Mouse (Mus musculus) spleen, postnatal 4 days (tissue): ENCODE data around the gene Cdk6.
"Not testable (repeated sequence)": the region's sequence is repeated elsewhere in the genome, so short reads cannot be mapped to it uniquely, and the experiment has no call there.

ENCODE experiments used
- DNase-seq, 2 experiments: peaks; one replicate each; pipeline ENCODE4 v3.0.0; 2022; ENCODE audit warnings: low spot score in 2 of 2

Cdk6 gene

DNA sequence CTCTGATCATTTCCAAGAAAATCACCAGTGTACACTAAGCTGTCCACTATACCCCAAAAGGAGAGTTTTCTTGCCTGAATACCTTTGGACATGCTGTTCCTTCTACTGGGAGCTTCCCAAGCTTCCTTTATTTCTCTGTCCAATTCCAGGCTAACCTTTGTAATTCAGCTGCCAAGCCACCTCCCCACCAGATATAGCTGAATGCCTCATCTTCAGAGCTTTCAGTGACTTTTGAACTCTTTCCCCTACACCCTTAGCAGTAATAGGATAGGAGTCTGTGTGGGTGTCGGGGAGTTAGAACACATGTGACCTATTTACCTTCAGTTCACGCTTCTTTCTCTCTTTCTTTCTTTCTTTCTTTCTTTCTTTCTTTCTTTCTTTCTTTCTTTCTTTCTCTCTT lies 34.9 kb downstream of the Cdk6 start:
- no peak for DNase-seq

DNA sequence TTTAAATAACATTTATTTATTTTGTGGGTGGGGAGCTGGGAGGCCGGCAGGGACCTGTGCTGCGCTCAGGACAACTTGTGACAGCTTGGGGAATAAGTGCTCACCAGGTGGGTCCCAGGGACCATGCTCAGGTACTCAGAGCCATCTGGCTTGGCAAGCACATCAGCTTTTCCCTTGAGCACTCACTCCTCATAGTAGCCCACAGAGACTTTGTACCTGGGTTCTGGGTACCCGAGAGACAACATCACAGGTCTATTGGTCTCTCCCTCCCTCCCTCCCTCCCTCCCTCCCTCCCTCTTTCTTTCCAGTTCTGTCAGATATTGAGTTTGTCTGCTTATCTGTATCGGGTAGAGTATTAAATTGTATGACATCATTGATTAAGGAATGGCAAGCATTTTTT lies 38.0 kb downstream of the Cdk6 start:
- no peak for DNase-seq

GRCm38 (mm10) chr5:3380692-3381233 lies 39.5 kb downstream of the Cdk6 start:
- no peak for DNase-seq

- DNase-seq, result no peak
Measured at GRCm38 (mm10) chr5:3381795-3382194, 40.5 kb downstream of the Cdk6 start.

DNA sequence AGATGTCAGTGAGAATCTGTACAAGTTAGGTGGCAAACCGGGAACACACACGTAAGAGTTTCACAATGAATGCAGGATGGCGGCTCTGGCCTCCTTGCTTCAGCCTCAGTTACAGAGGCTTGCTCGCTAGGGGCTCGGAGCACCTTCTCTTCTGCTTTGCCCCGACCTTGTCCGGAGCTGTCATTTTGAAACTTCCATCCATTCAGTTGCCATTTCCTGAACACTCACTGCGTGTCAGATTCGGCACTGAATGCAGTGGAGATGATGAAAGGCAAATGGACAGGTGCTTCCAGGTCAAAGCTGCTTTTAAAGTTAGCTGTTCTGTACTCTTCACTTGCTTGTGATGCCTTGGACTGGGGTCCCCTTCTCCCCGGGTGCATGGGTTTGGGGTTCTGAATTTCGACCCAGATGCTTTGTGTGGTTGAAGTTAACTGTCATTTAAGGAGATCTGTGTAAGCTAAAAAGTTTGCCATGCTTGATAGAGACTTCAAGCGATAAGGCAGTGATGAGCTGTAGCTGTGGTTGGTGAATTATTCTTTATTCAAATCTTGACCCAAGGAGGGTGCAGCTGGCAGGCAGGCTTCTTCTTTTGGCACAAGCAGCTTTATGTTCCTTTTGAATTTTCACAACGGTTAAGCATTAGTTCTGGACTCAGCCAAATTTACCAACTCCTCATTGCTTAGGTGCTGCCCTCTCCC lies 41.2 kb downstream of the Cdk6 start:
- no peak for DNase-seq

DNA sequence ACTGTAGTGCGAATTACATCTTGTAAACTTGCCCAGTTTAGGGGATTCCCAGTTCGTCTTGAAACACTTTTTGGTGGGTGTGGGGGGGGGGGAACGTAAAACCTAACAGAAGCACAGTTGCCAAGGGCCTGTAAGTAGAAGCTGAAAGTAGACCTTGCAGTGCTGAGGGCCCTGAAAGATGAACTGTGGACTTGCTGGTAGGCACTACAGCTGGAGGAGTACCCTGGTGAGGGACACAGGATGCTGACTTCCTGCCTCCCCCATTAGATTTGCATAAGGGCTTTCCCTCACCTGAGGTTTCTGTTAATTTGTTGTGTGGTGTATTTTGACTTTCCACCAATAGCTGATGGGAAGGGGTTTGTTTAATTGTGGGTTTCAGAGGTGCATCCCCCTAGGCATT lies 42.3 kb downstream of the Cdk6 start:
- DNase-seq, result no peak

DNA sequence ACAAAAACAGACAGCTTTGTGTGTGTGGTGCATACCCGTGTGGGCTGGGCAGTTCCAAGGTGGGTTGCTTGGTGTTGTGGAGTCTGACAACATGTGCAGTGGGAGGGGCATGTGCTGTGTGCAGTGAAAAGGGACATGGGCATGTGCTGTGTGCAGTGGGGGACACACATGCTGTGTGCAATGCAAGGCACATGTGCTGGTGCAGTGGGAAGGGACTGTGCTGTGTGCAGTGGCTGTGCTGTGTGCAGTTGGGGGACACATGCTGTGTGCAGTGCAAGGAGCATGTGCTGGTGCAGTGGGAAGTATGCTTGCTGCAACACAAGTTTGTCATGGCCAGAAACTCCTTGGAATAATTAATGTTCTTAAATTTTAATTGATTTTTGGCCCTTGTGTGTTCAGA lies 43.8 kb downstream of the Cdk6 start:
- no peak for DNase-seq

GRCm38 (mm10) chr5:3386021-3386730 lies 44.9 kb downstream of the Cdk6 start:
- DNase-seq, result no peak

GRCm38 (mm10) chr5:3386731-3387087 lies 45.4 kb downstream of the Cdk6 start:
- DNase-seq, result no peak

DNA sequence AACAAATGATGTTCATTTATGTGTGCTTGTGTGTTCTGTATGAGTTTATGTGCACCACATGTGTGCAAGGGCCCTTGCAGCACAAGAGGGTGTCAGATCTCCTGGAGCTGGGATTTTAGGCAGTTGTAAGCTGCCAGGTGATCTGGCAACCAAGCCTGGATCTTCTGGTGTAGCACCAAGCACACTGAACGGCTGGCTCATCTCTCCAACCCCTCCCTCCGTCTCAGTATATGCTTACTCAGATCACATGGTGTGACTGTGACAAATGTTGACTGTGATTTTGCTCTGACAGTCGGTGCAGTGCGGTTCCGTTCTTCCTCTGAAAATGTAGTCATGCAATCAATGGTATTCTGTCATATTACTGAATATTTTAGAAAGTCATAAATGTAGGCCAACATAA lies 45.9 kb downstream of the Cdk6 start:
- DNase-seq, result no peak

GRCm38 (mm10) chr5:3392856-3393255 lies 51.6 kb downstream of the Cdk6 start:
- DNase-seq, result no peak

- no peak for DNase-seq
Measured at GRCm38 (mm10) chr5:3394145-3394544, 52.9 kb downstream of the Cdk6 start.

- no peak for DNase-seq
Measured at GRCm38 (mm10) chr5:3395020-3395419, 53.7 kb downstream of the Cdk6 start.

DNA sequence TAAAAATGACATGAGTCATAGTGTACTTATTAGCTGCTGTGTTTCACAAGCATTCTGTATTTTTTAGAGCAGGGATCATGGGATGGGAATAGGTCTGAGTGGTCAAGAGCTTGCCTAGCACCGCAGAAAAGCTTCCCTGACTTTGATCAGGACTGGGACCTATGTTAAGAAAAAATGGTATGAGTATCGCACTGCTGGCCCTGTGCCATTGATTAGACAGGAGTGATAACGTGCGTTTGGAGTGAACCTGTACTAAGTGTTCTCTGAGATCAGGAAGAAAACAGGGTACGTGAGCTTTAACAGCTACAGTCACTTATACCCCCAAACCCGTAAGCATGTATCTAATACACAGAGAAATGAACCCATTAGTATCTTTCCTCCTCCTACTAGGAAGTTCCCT lies 54.9 kb downstream of the Cdk6 start:
- no peak for DNase-seq

DNA sequence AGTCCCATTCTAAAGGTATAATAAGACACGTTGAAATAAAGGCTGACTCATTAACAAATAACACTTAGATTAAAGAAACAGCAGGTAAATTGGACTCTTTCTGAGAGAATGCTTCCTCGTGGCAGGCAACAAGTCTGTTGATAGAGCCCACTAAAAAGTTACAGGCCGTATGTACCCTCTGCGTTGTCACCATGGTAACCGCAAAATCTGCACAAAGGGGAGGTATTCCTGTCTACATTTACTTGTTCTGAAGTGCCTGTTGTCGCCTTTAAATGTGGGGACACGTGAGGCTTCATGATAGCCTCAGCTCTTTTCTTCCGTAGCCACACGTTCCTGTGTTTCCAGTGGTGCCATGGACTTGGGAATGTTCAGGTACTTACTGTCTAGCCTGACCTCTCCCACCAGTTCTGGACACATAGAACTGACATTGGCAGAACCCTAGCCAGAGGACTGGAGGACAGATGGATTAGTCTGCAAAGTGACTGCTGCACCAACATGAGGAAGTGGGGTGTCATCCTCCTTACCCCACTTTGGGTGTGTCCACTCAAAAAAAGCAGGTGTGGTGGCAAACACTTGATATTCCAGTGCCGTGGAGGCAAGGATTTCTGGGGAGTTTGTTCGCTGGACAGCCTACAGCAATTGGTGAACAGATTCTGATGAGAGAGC lies 55.8 kb downstream of the Cdk6 start:
- no peak for DNase-seq

GRCm38 (mm10) chr5:3399784-3400494 lies 58.7 kb downstream of the Cdk6 start:
- no peak for DNase-seq

DNA sequence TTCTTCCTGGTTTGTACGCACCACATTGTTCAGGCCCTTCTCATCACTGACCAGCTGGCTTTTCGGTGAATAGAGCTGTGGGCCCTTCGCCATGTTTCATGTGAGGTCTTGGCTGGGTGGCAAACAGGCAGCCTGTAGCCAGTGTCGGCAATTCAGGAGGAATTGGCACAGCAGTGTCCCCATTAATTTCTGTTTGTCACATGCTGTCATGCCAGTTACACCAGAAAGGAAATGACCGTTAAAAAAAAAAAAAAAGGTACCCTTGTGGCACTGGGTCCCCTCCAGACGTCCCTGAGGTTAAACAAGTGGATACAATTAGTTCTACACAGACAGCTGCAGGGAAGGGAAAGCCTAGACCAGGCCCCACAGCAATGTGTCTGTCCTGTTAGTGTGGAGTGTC lies 63.8 kb downstream of the Cdk6 start:
- DNase-seq, result no peak

DNA sequence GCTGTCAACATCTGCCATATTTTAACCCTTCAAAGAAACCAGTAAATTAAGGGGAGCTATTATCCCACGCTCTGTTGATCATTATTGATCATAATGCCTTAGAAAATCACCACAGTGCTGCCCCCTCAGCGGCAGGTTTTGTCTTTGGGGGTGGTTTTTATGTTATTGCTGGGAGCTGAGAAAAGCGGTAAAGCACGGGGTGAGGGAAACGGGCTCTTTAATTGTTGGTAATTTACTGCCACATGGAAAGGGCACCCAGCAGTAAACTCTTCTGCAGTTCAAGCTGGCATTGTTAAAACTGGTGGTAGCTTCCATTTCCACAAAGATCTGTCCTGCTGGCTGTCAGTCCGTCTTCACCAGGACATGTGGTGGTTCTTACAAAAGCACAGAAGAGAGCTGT lies 64.2 kb downstream of the Cdk6 start:
- DNase-seq, result no peak

- no peak for DNase-seq
Measured at GRCm38 (mm10) chr5:3407926-3408325, 66.6 kb downstream of the Cdk6 start.

DNA sequence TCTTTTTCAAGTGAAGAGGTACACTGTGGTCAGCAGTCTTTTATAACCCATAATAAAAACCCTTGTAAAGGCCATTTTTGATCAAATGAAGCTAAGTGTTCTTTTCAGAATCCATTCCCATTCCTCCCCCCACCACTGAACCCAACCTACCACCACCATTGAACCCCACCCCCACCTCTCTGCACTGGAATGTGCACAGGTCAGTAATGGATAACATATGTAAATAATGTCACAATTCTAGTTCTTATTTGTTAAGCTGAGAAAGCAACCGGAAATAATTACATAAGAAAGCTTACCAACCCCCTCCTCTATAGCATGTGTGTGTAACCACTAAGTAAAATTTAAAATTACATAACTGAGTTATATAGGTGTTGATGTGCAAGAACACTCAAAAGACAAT lies 76.9 kb downstream of the Cdk6 start:
- not testable (repeated sequence) for DNase-seq

DNA sequence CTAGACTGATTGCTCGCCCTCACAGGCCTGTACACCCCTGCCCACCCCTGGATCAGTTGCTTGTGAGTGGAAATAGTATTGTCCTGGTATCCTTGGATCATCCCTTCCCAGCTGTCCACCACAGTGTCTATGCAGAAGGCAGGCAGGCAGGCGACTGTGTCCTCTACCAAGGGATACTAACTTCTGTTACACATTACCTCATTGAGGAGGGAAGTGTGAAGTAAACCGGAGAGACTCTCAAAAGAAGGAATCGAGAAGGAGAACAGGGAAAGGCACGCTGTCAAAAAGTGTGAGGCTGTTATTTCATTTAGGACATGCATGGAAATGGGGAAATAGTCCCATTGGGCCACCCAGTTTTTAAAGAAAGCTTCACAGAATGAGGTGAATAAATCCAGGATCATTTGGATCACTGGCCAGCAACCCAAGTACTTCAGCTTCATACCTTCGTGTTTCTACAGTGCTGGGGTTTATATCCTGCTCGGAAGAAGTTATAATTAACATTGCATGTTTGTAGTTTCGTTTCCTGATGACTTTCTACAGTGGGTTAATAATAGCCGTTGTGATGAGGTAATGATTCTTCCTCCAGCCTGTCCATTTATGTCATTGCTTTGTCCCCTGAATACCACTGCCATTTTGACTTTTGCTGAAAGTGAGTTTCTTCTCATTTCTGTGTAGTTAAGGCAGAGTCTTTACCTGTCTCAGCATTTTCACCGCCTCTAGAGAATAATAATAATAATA lies 79.0 kb downstream of the Cdk6 start:
- no peak for DNase-seq

DNA sequence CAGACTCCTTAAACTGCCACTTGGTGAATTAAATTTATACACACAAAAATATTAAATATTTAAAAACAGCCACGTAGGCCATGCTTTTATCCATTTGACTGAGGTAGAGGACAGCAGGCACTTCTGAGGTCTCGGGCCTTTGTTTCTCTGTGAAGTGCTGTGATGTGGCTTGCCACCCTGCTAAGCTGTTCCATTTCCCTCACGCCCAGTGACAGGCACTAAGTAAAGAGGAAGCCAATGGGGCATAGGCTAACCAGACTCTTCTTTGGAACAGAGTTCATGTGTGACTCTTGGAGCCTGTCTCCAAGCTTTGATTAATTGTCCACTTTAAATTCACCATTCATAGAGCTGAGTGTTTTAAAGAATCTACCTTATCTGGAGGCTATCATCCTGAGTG lies 79.5 kb downstream of the Cdk6 start:
- DNase-seq, result no peak
